Mouse (Mus musculus) heart, adult 2 months (tissue): Measurements from ENCODE around the gene Wwox. TPM values are rescaled to one million over a fixed set of nuclear protein-coding genes. Genes with fewer than 3 reads are reported as not detected.

Source experiments
- DNase-seq, 2 experiments: peaks; one replicate each; pipeline ENCODE4 v3.0.0; 2021
- H3K27ac ChIP-seq: fragments of 200-600 bp; 2 replicates; pipeline ENCODE4 v1.8.1; 2022
- H3K27me3 ChIP-seq: fragments of 200-500 bp; 2 replicates; pipeline ENCODE4 v1.6.1; 2012; ENCODE audit warnings: mild to moderate bottlenecking, low read length, inconsistent platforms, mixed read lengths; ENCODE audit not compliant: control insufficient read depth, insufficient read depth
- H3K36me3 ChIP-seq: fragments of 200-500 bp; 2 replicates; pipeline ENCODE4 v1.6.1; 2012; ENCODE audit warnings: low read length, inconsistent platforms; ENCODE audit not compliant: control insufficient read depth, insufficient read depth
- H3K4me1 ChIP-seq: fragments of 200-500 bp; 2 replicates; pipeline ENCODE4 v1.6.1; 2011; ENCODE audit warnings: low read length; ENCODE audit not compliant: control insufficient read depth, insufficient read depth
- H3K4me3 ChIP-seq: fragments of 200-600 bp; 2 replicates; pipeline ENCODE4 v1.8.1; 2022
- H3K79me2 ChIP-seq: fragments of 200-500 bp; replicated peaks from 2 replicates; pipeline ENCODE4 v1.6.1; 2012; ENCODE audit warnings: mild to moderate bottlenecking, inconsistent platforms, low read length, moderate library complexity, mixed read lengths; ENCODE audit not compliant: control insufficient read depth, insufficient read depth
- H3K9ac ChIP-seq: fragments of 200-500 bp; 2 replicates; pipeline ENCODE4 v1.6.1; 2012; ENCODE audit warnings: low read depth, mild to moderate bottlenecking, control low read depth, inconsistent platforms, low read length, mixed read lengths
- CTCF ChIP-seq: fragments of 200-600 bp; IDR thresholded peaks from 2 replicates; pipeline ENCODE4 v1.8.1; 2022; ENCODE audit warnings: antibody characterized with exemption, mild to moderate bottlenecking, moderate library complexity
- EP300 ChIP-seq: fragments of 200-500 bp; IDR thresholded peaks from 2 replicates; pipeline ENCODE4 v1.6.1; 2011; ENCODE audit warnings: low read depth, low read length, control low read depth; ENCODE audit not compliant: insufficient read depth
- POLR2A ChIP-seq: fragments of 200-500 bp; IDR thresholded peaks from 2 replicates; pipeline ENCODE4 v1.6.1; 2011; ENCODE audit warnings: mild to moderate bottlenecking, low read depth, low read length, control low read depth; ENCODE audit not compliant: insufficient read depth
- WGBS: fragments of 180-500 bp; shearing (Covaris S2); methylation state at CpG from one replicate; pipeline ENCODE4 v1.1.7; 2018; 5-methylcytosine and 5-hydroxymethylcytosine counted together
- intact Hi-C: fragments of 180-260 bp; cut with DNase I; formaldehyde crosslinking; loops from one replicate; pipeline ENCODE4 v1.15.1; 2025
- polyA plus RNA-seq: library from polyadenylated mRNA; depleted of rRNA; stranded (reverse); fragments of >200 nt; gene quantifications from 2 replicates; pipeline ENCODE4 v1.2.3, GENCODE M21; 2012
- total RNA-seq, 2 experiments: library from RNA; stranded (reverse); gene quantifications; 2 replicates each; pipeline ENCODE4 v1.2.3; 2021

Gene Wwox
- total and polyA plus RNA-seq, 3 experiments = 3.3 to 4.6 (median 4.6) TPM

- TF ChIP-seq EP300 (no peak), CTCF (no peak), POLR2A (no peak)
- DNase-seq = no peak
- Histone ChIP-seq H3K4me3 (no peak overlapping the region), H3K27me3 (no peaks in the 10 kb centered on the region), H3K9ac (no peak overlapping the region), H3K27ac (no peak overlapping the region), H3K79me2 (no peaks in the 10 kb centered on the region), H3K36me3 (no peaks in the 10 kb centered on the region), H3K4me1 (peaks cover 6% of the 10 kb centered on the region)
- intact Hi-C loops = no loop called here
- WGBS = 84% methylated on average over 7 of the region's 7 CpGs
Measured at GRCm38 (mm10) chr8:115026201-115026600, 586.7 kb downstream of the Wwox start.

GRCm38 (mm10) chr8:115033194-115033593, 593.7 kb downstream of the Wwox start:
- Histone ChIP-seq H3K79me2 (no peaks in the 10 kb centered on the region), H3K4me1 (no peaks in the 10 kb centered on the region; the same call in none of the 2 replicates), H3K36me3 (no peaks in the 10 kb centered on the region), H3K4me3 (no peak overlapping the region), H3K27ac (no peak overlapping the region), H3K9ac (no peak overlapping the region), H3K27me3 (no peaks in the 10 kb centered on the region)
- TF ChIP-seq POLR2A = no peak
- no peak for TF ChIP-seq EP300
- TF ChIP-seq CTCF = no peak
- DNase-seq = no peak
- intact Hi-C loops = no loop called here
- 50% methylated on average over 1 of the region's 1 CpGs for WGBS

GRCm38 (mm10) chr8:115036016-115036415, 596.6 kb downstream of the Wwox start:
- no peak overlapping the region for H3K27ac ChIP-seq
- WGBS = 82% methylated on average over 9 of the region's 9 CpGs
- TF ChIP-seq CTCF (no peak), EP300 (no peak), POLR2A (no peak)
- H3K9ac ChIP-seq = no peak overlapping the region
- intact Hi-C loops = no loop called here
- no peaks in the 10 kb centered on the region for H3K36me3 ChIP-seq
- no peaks in the 10 kb centered on the region for H3K4me1 ChIP-seq
- DNase-seq = no peak
- H3K79me2 ChIP-seq = no peaks in the 10 kb centered on the region
- no peaks in the 10 kb centered on the region for H3K27me3 ChIP-seq
- H3K4me3 ChIP-seq = no peak overlapping the region

GRCm38 (mm10) chr8:115038426-115038825, 599.0 kb downstream of the Wwox start:
- WGBS = 52% methylated on average over 4 of the region's 4 CpGs

GRCm38 (mm10) chr8:115045746-115046145, 606.3 kb downstream of the Wwox start:
- no peak for TF ChIP-seq CTCF
- TF ChIP-seq POLR2A = no peak
- no peak for TF ChIP-seq EP300
- no peak overlapping the region for H3K9ac ChIP-seq

More at GRCm38 (mm10) chr8:115038426-115038825, 599.0 kb downstream of the Wwox start:
- no peaks in the 10 kb centered on the region for H3K4me1 ChIP-seq
- intact Hi-C loops = no loop called here
- H3K79me2 ChIP-seq = no peaks in the 10 kb centered on the region
- H3K36me3 ChIP-seq = no peaks in the 10 kb centered on the region
- no peak overlapping the region for H3K4me3 ChIP-seq
- H3K27ac ChIP-seq = no peak overlapping the region
- no peaks in the 10 kb centered on the region for H3K27me3 ChIP-seq
- no peak overlapping the region for H3K9ac ChIP-seq
- TF ChIP-seq EP300 (no peak), CTCF (no peak), POLR2A (no peak)
- no peak for DNase-seq

GRCm38 (mm10) chr8:115046496-115046895, 607.0 kb downstream of the Wwox start:
- Histone ChIP-seq H3K4me3 (no peak overlapping the region), H3K27ac (no peak overlapping the region), H3K79me2 (no peaks in the 10 kb centered on the region), H3K4me1 (peaks cover 1% of the 10 kb centered on the region; the same call in 1 of the 2 replicates), H3K9ac (no peak overlapping the region), H3K27me3 (no peaks in the 10 kb centered on the region), H3K36me3 (no peaks in the 10 kb centered on the region)
- WGBS = 45% methylated on average over 4 of the region's 4 CpGs
- intact Hi-C loops = no loop called here
- TF ChIP-seq EP300 (no peak), CTCF (no peak), POLR2A (no peak)
- DNase-seq = no peak

More at GRCm38 (mm10) chr8:115045746-115046145, 606.3 kb downstream of the Wwox start:
- no peak overlapping the region for H3K27ac ChIP-seq
- no peaks in the 10 kb centered on the region for H3K79me2 ChIP-seq
- 78% methylated on average over 7 of the region's 7 CpGs for WGBS
- no peaks in the 10 kb centered on the region for H3K27me3 ChIP-seq
- no peak for DNase-seq
- no peak overlapping the region for H3K4me3 ChIP-seq
- H3K36me3 ChIP-seq = no peaks in the 10 kb centered on the region
- H3K4me1 ChIP-seq = peaks cover 1% of the 10 kb centered on the region; the same call in 1 of the 2 replicates
- intact Hi-C loops = no loop called here
